Mouse (Mus musculus) lung, embryonic 16.5 days (tissue): ENCODE data around the gene Odf4. TPM values are rescaled to one million over a fixed set of nuclear protein-coding genes. Genes with fewer than 3 reads are reported as not detected.
"Not testable (repeated sequence)": the region's sequence is repeated elsewhere in the genome, so short reads cannot be mapped to it uniquely, and the experiment has no call there.

Experiments used
- ATAC-seq: fragments of 200-750 bp; cut with Nextera tagmentation; 2 replicates; pipeline ENCODE4 v1.8.0; 2017; ENCODE audit warnings: low read depth, mild to moderate bottlenecking, moderate library complexity
- H3K27ac ChIP-seq: fragments of 300-500 bp; sonication (generic); 2 replicates; pipeline ENCODE4 v1.5.1; 2014; ENCODE audit warnings: mild to moderate bottlenecking, control low read depth, low read length
- H3K27me3 ChIP-seq: fragments of 300-500 bp; sonication (generic); 2 replicates; pipeline ENCODE4 v1.6.1; 2014; ENCODE audit warnings: low read depth, low read length, mixed read lengths; ENCODE audit not compliant: control insufficient read depth, insufficient read depth
- H3K36me3 ChIP-seq: fragments of 300-500 bp; sonication (generic); 2 replicates; pipeline ENCODE4 v1.6.1; 2014; ENCODE audit warnings: low read length; ENCODE audit not compliant: control insufficient read depth, insufficient read depth
- H3K4me1 ChIP-seq: fragments of 300-500 bp; sonication (generic); replicated peaks from 2 replicates; pipeline ENCODE4 v1.6.1; 2014; ENCODE audit warnings: low read length, mixed read lengths; ENCODE audit not compliant: control insufficient read depth, insufficient read depth
- H3K4me2 ChIP-seq: fragments of 300-500 bp; sonication (generic); 2 replicates; pipeline ENCODE4 v1.6.1; 2014; ENCODE audit warnings: low read depth, low read length, control low read depth
- H3K4me3 ChIP-seq: fragments of 300-500 bp; sonication (generic); 2 replicates; pipeline ENCODE4 v1.5.1; 2014; ENCODE audit warnings: mild to moderate bottlenecking, low read length, control low read depth
- H3K9ac ChIP-seq: fragments of 300-500 bp; sonication (generic); 2 replicates; pipeline ENCODE4 v1.6.1; 2014; ENCODE audit warnings: low read length, control low read depth
- H3K9me3 ChIP-seq: fragments of 300-500 bp; sonication (generic); 2 replicates; pipeline ENCODE4 v1.6.1; 2016; ENCODE audit warnings: low read length; ENCODE audit not compliant: control insufficient read depth
- WGBS: fragments of 180-500 bp; shearing (Covaris S2); extraction: QIAGEN DNeasy Blood & Tissue Kit; methylation state at CpG from one replicate; pipeline ENCODE4 v1.1.7; 2014; 5-methylcytosine and 5-hydroxymethylcytosine counted together
- polyA plus RNA-seq: library from polyadenylated mRNA; unstranded; fragments of >200 nt; fragmentation: Nextera tagmentation; extraction: Ambion mirVana; gene quantifications from 2 replicates; pipeline ENCODE4 v1.2.1, GENCODE M21; 2015

Odf4 gene
- polyA plus RNA-seq, result not detected in 2 replicates

GRCm38 (mm10) chr11:68926981-68927380 is at the start of gene Odf4:
TSS of gene Odf4 (minus strand) at chr11:68927081.
- no peaks in the 10 kb centered on the region for H3K9me3 ChIP-seq
- no peaks in the 10 kb centered on the region for H3K4me1 ChIP-seq
- no peak within 1 kb of the TSS for H3K27ac ChIP-seq
- ATAC-seq, result no peak
- no peak within 1 kb of the TSS for H3K4me2 ChIP-seq
- H3K27me3 ChIP-seq, result no peaks in the 10 kb centered on the region
- no peak within 1 kb of the TSS for H3K9ac ChIP-seq
- 73% methylated on average over 3 of the region's 3 CpGs for WGBS
- no peak within 1 kb of the TSS for H3K4me3 ChIP-seq
- no peaks in the 10 kb centered on the region for H3K36me3 ChIP-seq

- Histone ChIP-seq H3K4me1 (peaks cover 12% of the 10 kb centered on the region), H3K4me3 (no peak overlapping the region), H3K27me3 (no peaks in the 10 kb centered on the region), H3K4me2 (no peak overlapping the region), H3K9ac (no peak overlapping the region), H3K27ac (no peak overlapping the region), H3K36me3 (no peaks in the 10 kb centered on the region), H3K9me3 (no peaks in the 10 kb centered on the region)
- WGBS, result 93% methylated on average over 1 of the region's 1 CpGs
- no peak for ATAC-seq
Observed at GRCm38 (mm10) chr11:68975601-68976000, 48.7 kb upstream of the Odf4 start.

- Histone ChIP-seq H3K27me3 (no peaks in the 10 kb centered on the region), H3K36me3 (no peaks in the 10 kb centered on the region), H3K9me3 (no peaks in the 10 kb centered on the region), H3K4me2 (peak within 1 kb of the TSS; percentile 58), H3K4me1 (peaks cover 17% of the 10 kb centered on the region), H3K9ac (peak within 1 kb of the TSS; percentile 40), H3K4me3 (peak within 1 kb of the TSS; percentile 55), H3K27ac (no peak within 1 kb of the TSS)
- 73% methylated on average over 7 of the region's 7 CpGs for WGBS
- ATAC-seq, result no peak
Observed at GRCm38 (mm10) chr11:68975085-68975484, 48.2 kb upstream of the Odf4 start, which contains the start of gene Rangrf. TSS of gene Rangrf (minus strand) at chr11:68975185.

DNA sequence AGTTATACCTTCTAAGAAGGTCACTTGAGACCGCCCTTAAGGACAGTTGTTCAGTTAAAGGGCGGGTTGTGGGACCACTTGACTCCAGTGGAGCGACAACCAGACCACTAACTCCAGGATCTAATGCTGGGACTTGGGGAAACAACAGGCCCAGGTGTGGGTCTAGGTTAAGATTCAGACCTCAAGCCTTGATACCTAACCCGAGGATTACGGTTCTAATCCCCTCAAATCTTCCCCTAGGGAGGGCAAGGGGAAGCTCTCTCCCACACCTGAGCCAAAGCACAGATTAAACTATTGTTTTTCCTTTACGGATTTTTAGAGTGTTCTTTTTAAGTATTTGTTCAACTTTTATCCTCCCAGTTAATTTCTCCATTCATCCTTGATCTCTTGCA is 47.2 kb upstream of the Odf4 start:
- WGBS, result 32% methylated on average over 6 of the region's 6 CpGs
- peak; percentile 17 for ATAC-seq
- peak overlapping the region; percentile 40 for H3K9ac ChIP-seq

GRCm38 (mm10) chr11:68973250-68974058 is 46.6 kb upstream of the Odf4 start:
- peak overlapping the region; percentile 40 for H3K9ac ChIP-seq
- H3K4me2 ChIP-seq, result peak overlapping the region; percentile 58
- not testable (repeated sequence) for H3K27me3 ChIP-seq, H3K27ac ChIP-seq, H3K9me3 ChIP-seq, H3K36me3 ChIP-seq
- H3K4me3 ChIP-seq, result peak overlapping the region; percentile 55
- peak; percentile 94 for ATAC-seq
- under 1% methylated on average over 37 of the region's 38 CpGs for WGBS
- H3K4me1 ChIP-seq, result peaks cover 15% of the 10 kb centered on the region

More for the DNA sequence above, 47.2 kb upstream of the Odf4 start:
- Histone ChIP-seq H3K27me3 (no peaks in the 10 kb centered on the region), H3K4me3 (peak overlapping the region; percentile 55), H3K9me3 (no peaks in the 10 kb centered on the region), H3K4me1 (peaks cover 14% of the 10 kb centered on the region), H3K36me3 (no peaks in the 10 kb centered on the region), H3K27ac (no peak overlapping the region), H3K4me2 (peak overlapping the region; percentile 58)

GRCm38 (mm10) chr11:68970232-68970631 is 43.4 kb upstream of the Odf4 start:
- no peaks in the 10 kb centered on the region for H3K36me3 ChIP-seq
- WGBS, result 42% methylated on average over 4 of the region's 4 CpGs
- H3K9ac ChIP-seq, result no peak overlapping the region
- H3K27me3 ChIP-seq, result no peaks in the 10 kb centered on the region
- H3K4me3 ChIP-seq, result no peak overlapping the region
- no peak for ATAC-seq
- no peak overlapping the region for H3K27ac ChIP-seq
- H3K4me2 ChIP-seq, result no peak overlapping the region
- peaks cover 25% of the 10 kb centered on the region for H3K4me1 ChIP-seq
- no peaks in the 10 kb centered on the region for H3K9me3 ChIP-seq

GRCm38 (mm10) chr11:68968752-68969151 is 41.9 kb upstream of the Odf4 start:
- no peaks in the 10 kb centered on the region for H3K27me3 ChIP-seq
- H3K4me3 ChIP-seq, result no peak overlapping the region
- no peaks in the 10 kb centered on the region for H3K9me3 ChIP-seq
- 83% methylated on average over 11 of the region's 11 CpGs for WGBS
- no peak overlapping the region; the same call in 1 of the 2 replicates for H3K9ac ChIP-seq
- no peak overlapping the region for H3K27ac ChIP-seq
- no peak overlapping the region for H3K4me2 ChIP-seq
- no peak for ATAC-seq
- H3K36me3 ChIP-seq, result no peaks in the 10 kb centered on the region
- peaks cover 23% of the 10 kb centered on the region for H3K4me1 ChIP-seq

DNA sequence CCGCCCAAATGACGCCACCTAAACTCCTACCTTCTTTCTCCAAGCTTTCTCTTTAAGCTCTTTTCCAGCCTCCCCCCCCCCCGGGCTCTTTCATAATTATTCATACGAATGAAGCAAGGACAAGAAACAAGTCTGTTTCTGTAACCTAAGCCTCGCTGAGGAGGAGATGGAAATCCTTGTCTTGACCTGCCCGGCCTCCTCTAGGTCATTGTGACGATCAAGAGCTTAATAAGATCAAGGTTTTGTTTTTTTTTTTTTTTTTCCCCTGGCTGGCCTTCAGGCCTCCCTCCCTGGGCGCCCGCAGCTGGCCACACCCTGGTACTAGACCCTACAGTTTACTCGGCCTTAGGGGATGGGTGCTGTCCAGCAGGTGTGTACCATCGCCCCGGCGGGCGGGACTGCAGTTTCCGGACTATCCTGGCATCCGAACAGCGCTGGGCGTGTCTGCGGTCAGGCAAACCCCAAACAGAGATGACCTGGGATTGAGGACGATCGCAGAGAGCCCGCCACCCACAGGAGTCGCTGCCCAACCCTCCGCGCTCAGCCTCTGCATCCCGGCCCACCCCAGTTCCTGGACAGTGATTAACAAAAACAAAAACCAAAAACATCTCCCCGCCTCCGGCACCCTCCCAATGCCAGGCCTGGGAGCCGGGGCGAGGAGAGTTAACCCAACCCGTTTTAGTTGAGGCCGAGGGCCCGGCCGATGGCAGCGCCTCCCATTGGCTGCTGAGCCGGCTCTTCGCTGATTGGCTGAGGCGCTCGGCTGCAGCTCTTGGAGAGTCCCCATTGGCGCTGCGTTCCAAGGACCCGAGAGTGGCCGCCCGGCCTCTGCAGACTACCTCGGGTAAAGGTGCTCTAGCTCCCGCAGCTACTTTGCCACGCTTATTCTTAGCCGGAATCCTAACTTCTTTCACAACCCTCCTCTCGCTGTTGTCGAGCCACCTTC is 40.7 kb upstream of the Odf4 start, which contains the start of gene Slc25a35:
TSS of gene Slc25a35 (plus strand) at position 795 of the 946 bp plus-strand sequence.
- no peaks in the 10 kb centered on the region for H3K36me3 ChIP-seq
- peak within 1 kb of the TSS; percentile 93 for H3K4me2 ChIP-seq
- under 1% methylated on average over 50 of the region's 50 CpGs for WGBS
- peak within 1 kb of the TSS; percentile 50 for H3K4me3 ChIP-seq
- no peaks in the 10 kb centered on the region for H3K9me3 ChIP-seq
- H3K9ac ChIP-seq, result peak within 1 kb of the TSS; percentile 64
- peak; percentile 98 for ATAC-seq
- H3K4me1 ChIP-seq, result peaks cover 18% of the 10 kb centered on the region
- H3K27ac ChIP-seq, result no peak within 1 kb of the TSS; the same call in 1 of the 2 replicates
- H3K27me3 ChIP-seq, result no peaks in the 10 kb centered on the region

- Histone ChIP-seq H3K27me3 (no peaks in the 10 kb centered on the region), H3K4me2 (0 out of 2 replicates have a peak overlapping the region, but pooled peaks have one; percentile 1), H3K9me3 (no peaks in the 10 kb centered on the region), H3K4me1 (peaks cover 17% of the 10 kb centered on the region), H3K9ac (no peak overlapping the region), H3K4me3 (no peak overlapping the region), H3K27ac (no peak overlapping the region), H3K36me3 (no peaks in the 10 kb centered on the region)
- 38% methylated on average over 1 of the region's 1 CpGs for WGBS
- no peak for ATAC-seq
Observed at GRCm38 (mm10) chr11:68966554-68966953, 39.7 kb upstream of the Odf4 start.
